21 mouse cellular contexts compared by ENCODE assay signal in the genomic region with DNA sequence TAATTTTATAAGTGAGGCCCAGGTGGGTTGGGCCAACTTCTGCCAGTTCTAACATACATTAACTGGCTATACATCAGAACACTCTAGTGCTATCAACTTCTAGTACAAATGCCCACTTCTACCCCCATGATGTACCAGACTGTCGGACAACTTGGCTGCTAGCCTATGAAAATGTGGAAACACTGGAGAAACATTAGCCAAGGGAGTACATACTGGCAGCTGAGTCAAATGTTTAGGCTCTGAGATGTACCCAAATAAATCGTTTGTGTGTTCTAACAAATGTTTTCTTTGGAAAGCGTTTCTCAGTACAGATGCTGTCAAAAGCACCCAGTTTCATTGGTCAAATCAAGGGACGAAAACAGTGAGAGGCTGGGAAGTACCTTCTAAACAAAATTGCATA.
DNase-seq lines count a peak whose midpoint lies in the region; ATAC-seq and TF ChIP-seq lines count a peak whose summit lies in the region.
"Had no signal": no experiment of that assay in that cellular context is flagged by ENCODE, and none has a peak within 500 bp of the region (broad histone marks: within the 10 kb centered on the region; RNA-seq: fewer than 3 reads in every experiment).

No protein-coding gene starts in this region.

- H3K4me3 ChIP-seq in forebrain, embryonic 16.5 days (replicated peaks; ENCODE audit: low read length): no peak overlapping the region
- no peak overlapping the region for H3K4me3 ChIP-seq in forebrain, embryonic 11.5 days (ENCODE audit: low read depth, low read length)
- no peak overlapping the region for H3K4me3 ChIP-seq in liver, embryonic 15.5 days (replicated peaks)
- no peak overlapping the region for H3K4me3 ChIP-seq in stomach, postnatal 0 days (ENCODE audit: low read depth, low read length)
- H3K4me3 ChIP-seq: embryonic facial prominence, embryonic 13.5 days; heart, embryonic 10.5 days; heart, embryonic 15.5 days; hindbrain, embryonic 13.5 days had no signal

- H3K9ac ChIP-seq in forebrain, embryonic 16.5 days (replicated peaks; ENCODE audit: low read depth, low read length): no peak overlapping the region
- no peak overlapping the region for H3K9ac ChIP-seq in forebrain, embryonic 11.5 days (ENCODE audit: low read length)
- no peak overlapping the region for H3K9ac ChIP-seq in liver, embryonic 15.5 days
- no peak overlapping the region for H3K9ac ChIP-seq in stomach, postnatal 0 days (ENCODE audit: low read length)
- H3K9ac ChIP-seq: embryonic facial prominence, embryonic 13.5 days; heart, embryonic 15.5 days; hindbrain, embryonic 13.5 days had no signal

- no peak for DNase-seq in forebrain, embryonic 11.5 days (ENCODE audit: low spot score)
- no peak for DNase-seq in liver
- peak; percentile 68 for DNase-seq in NIH3T3 (ENCODE audit: low read depth)
- peak; percentile 37 for DNase-seq in brain, adult 2 months (ENCODE audit: low read depth, low spot score)
- no peak for DNase-seq in stomach, postnatal 0 days (ENCODE audit: low spot score)
- no peak for DNase-seq in yolk sac, embryonic 10.5 days (ENCODE audit: low spot score)
- DNase-seq: adrenal gland, adult 8-10 months; cerebellum, adult 18-20 months; cerebellum, adult 9-11 months; cerebellum, postnatal 36 days; gastrocnemius, postnatal 10 days; heart, adult 18-20 months; heart, postnatal 14 days had no signal

- no peak for TF ChIP-seq CTCF in stomach, postnatal 0 days (IDR thresholded peaks at IDR 0.05; ENCODE audit: low read depth)

- ATAC-seq in forebrain, embryonic 16.5 days: peak; percentile 55; the same call in 1 of the 2 replicates
- ATAC-seq in forebrain, embryonic 11.5 days (replicated peaks; ENCODE audit: low FRiP score): no peak
- peak; percentile 61; the same call in 1 of the 2 replicates for ATAC-seq in liver, embryonic 15.5 days (ENCODE audit: insufficient read depth)
- no peak for ATAC-seq in stomach, postnatal 0 days (ENCODE audit: low FRiP score, low TSS enrichment)

- H3K36me3 ChIP-seq in forebrain, embryonic 16.5 days (ENCODE audit: control insufficient read depth, insufficient read depth): no peaks in the 10 kb centered on the region
- H3K36me3 ChIP-seq in forebrain, embryonic 11.5 days (ENCODE audit: control insufficient read depth, insufficient read depth, low read length): no peaks in the 10 kb centered on the region
- no peaks in the 10 kb centered on the region for H3K36me3 ChIP-seq in liver, embryonic 15.5 days (replicated peaks)
- no peaks in the 10 kb centered on the region for H3K36me3 ChIP-seq in stomach, postnatal 0 days (ENCODE audit: control insufficient read depth, insufficient read depth, low read length)
- H3K36me3 ChIP-seq: embryonic facial prominence, embryonic 13.5 days; heart, embryonic 10.5 days; heart, embryonic 15.5 days; hindbrain, embryonic 13.5 days had no signal

- no peaks in the 10 kb centered on the region for H3K27me3 ChIP-seq in forebrain, embryonic 16.5 days (replicated peaks; ENCODE audit: control insufficient read depth, insufficient read depth, low read length)
- no peaks in the 10 kb centered on the region for H3K27me3 ChIP-seq in forebrain, embryonic 11.5 days (ENCODE audit: control insufficient read depth, insufficient read depth, low read length)
- H3K27me3 ChIP-seq in liver, embryonic 15.5 days: no peaks in the 10 kb centered on the region
- H3K27me3 ChIP-seq in stomach, postnatal 0 days (ENCODE audit: control insufficient read depth, insufficient read depth, low read length): no peaks in the 10 kb centered on the region
- H3K27me3 ChIP-seq: CH12.LX; embryonic facial prominence, embryonic 13.5 days; heart, embryonic 15.5 days; hindbrain, embryonic 13.5 days had no signal

- WGBS in forebrain, embryonic 16.5 days: 59% methylated on average over 4 of the region's 4 CpGs
- 91% methylated on average over 4 of the region's 4 CpGs for WGBS in forebrain, embryonic 11.5 days
- 54% methylated on average over 4 of the region's 4 CpGs for WGBS in liver, embryonic 15.5 days (ENCODE audit: insufficient replicate concordance)
- WGBS in stomach, postnatal 0 days: 71% methylated on average over 4 of the region's 4 CpGs

- no peak for TF ChIP-seq EP300 in stomach, postnatal 0 days (optimal IDR thresholded peaks at IDR 0.05)

- H3K27ac ChIP-seq in forebrain, embryonic 16.5 days (ENCODE audit: low read length): no peak overlapping the region
- no peak overlapping the region for H3K27ac ChIP-seq in forebrain, embryonic 11.5 days (ENCODE audit: low read depth, low read length)
- no peak overlapping the region for H3K27ac ChIP-seq in liver, embryonic 15.5 days (replicated peaks)
- no peak overlapping the region for H3K27ac ChIP-seq in stomach, postnatal 0 days (replicated peaks)
- H3K27ac ChIP-seq: embryonic facial prominence, embryonic 13.5 days; heart, embryonic 10.5 days; heart, embryonic 15.5 days; hindbrain, embryonic 13.5 days; hindbrain, postnatal 0 days had no signal

- peaks cover 3% of the 10 kb centered on the region for H3K4me1 ChIP-seq in forebrain, embryonic 16.5 days (replicated peaks; ENCODE audit: control insufficient read depth, insufficient read depth, low read length)
- no peaks in the 10 kb centered on the region for H3K4me1 ChIP-seq in forebrain, embryonic 11.5 days (replicated peaks; ENCODE audit: control insufficient read depth, insufficient read depth, low read length)
- no peaks in the 10 kb centered on the region for H3K4me1 ChIP-seq in liver, embryonic 15.5 days (replicated peaks)
- H3K4me1 ChIP-seq in stomach, postnatal 0 days (replicated peaks; ENCODE audit: control insufficient read depth, insufficient read depth): no peaks in the 10 kb centered on the region
- H3K4me1 ChIP-seq: heart, embryonic 10.5 days; heart, embryonic 15.5 days; hindbrain, embryonic 13.5 days had no signal

- H3K9me3 ChIP-seq in forebrain, embryonic 16.5 days (ENCODE audit: control insufficient read depth, low read length): no peaks in the 10 kb centered on the region
- H3K9me3 ChIP-seq in forebrain, embryonic 11.5 days (ENCODE audit: control insufficient read depth, low read length): no peaks in the 10 kb centered on the region
- H3K9me3 ChIP-seq in liver, embryonic 15.5 days (replicated peaks): no peaks in the 10 kb centered on the region
- H3K9me3 ChIP-seq in stomach, postnatal 0 days (ENCODE audit: control insufficient read depth, low read length): no peaks in the 10 kb centered on the region
- H3K9me3 ChIP-seq: embryonic facial prominence, embryonic 13.5 days; heart, embryonic 10.5 days; heart, embryonic 15.5 days; hindbrain, embryonic 13.5 days had no signal

- no peak overlapping the region for H3K4me2 ChIP-seq in forebrain, embryonic 16.5 days (ENCODE audit: low read length)
- H3K4me2 ChIP-seq in forebrain, embryonic 11.5 days (ENCODE audit: low read depth, low read length, severe bottlenecking): no peak overlapping the region
- H3K4me2 ChIP-seq in liver, embryonic 15.5 days: no peak overlapping the region
- no peak overlapping the region for H3K4me2 ChIP-seq in stomach, postnatal 0 days (replicated peaks; ENCODE audit: low read depth)
- H3K4me2 ChIP-seq: embryonic facial prominence, embryonic 13.5 days; heart, embryonic 15.5 days; hindbrain, embryonic 13.5 days had no signal

Comparison
In these comparisons a context has a peak if more than half of its experiments do, and no peak if none do; other contexts are left out.
1. ATAC-seq: peak in forebrain, embryonic 16.5 days (single experiment) and liver, embryonic 15.5 days (single experiment); none in forebrain, embryonic 11.5 days (single experiment) and stomach, postnatal 0 days (single experiment).
2. DNase-seq: peak in NIH3T3 (single experiment) and brain, adult 2 months (single experiment); none in forebrain, embryonic 11.5 days (single experiment), liver (single experiment), stomach, postnatal 0 days (single experiment) and yolk sac, embryonic 10.5 days (single experiment).